In genomic region chr17:74803835-74804234, GRCm38 (mm10) we compare ENCODE assay signal across 21 mouse cellular contexts.
DNase-seq lines count a peak whose midpoint lies in the region; ATAC-seq lines count a peak whose summit lies in the region.
"Had no signal": no experiment of that assay in that cellular context is flagged by ENCODE, and none has a peak within 500 bp of the region (broad histone marks: within the 10 kb centered on the region; RNA-seq: fewer than 3 reads in every experiment).

No protein-coding gene starts in this region.

- no peak for ATAC-seq in embryonic facial prominence, embryonic 13.5 days (ENCODE audit: insufficient number of reproducible peaks, insufficient read depth, low FRiP score, low TSS enrichment, low read depth)
- no peak for ATAC-seq in neural tube, embryonic 11.5 days (ENCODE audit: insufficient read depth, low FRiP score, low TSS enrichment)
- peak; percentile 63 for ATAC-seq in megakaryocyte, adult 5-6 weeks (ENCODE audit: poor library complexity, severe bottlenecking)
- ATAC-seq: forebrain, embryonic 14.5 days had no signal

- H3K4me3 ChIP-seq in embryonic facial prominence, embryonic 13.5 days: no peak overlapping the region
- no peak overlapping the region for H3K4me3 ChIP-seq in embryonic facial prominence, embryonic 10.5 days
- no peak overlapping the region for H3K4me3 ChIP-seq in neural tube, embryonic 11.5 days (ENCODE audit: low read depth, low read length)
- H3K4me3 ChIP-seq: embryonic facial prominence, embryonic 15.5 days; erythroblast, embryonic 14.5 days; forebrain, embryonic 10.5 days; gastrocnemius, adult 2 months; heart, adult 2 months; heart, embryonic 15.5 days had no signal

- DNase-seq in embryonic facial prominence, embryonic 10.5 days (ENCODE audit: low spot score): no peak
- no peak for DNase-seq in neural tube, embryonic 11.5 days (ENCODE audit: low spot score)
- DNase-seq in neural tube, embryonic 10.5 days (ENCODE audit: extremely low spot score, low spot score): no peak
- no peak for DNase-seq in spleen, adult 18-20 months
- no peak for DNase-seq in thymus, postnatal 36 days
- DNase-seq: adrenal gland, postnatal 10 days; cerebellum, adult 18-20 months; cerebellum, adult 9-11 months; gastrocnemius, adult 2 months; gastrocnemius, postnatal 25 days; heart, adult 2 months; heart, postnatal 14 days had no signal

- H3K4me2 ChIP-seq in embryonic facial prominence, embryonic 13.5 days: no peak overlapping the region
- no peak overlapping the region for H3K4me2 ChIP-seq in neural tube, embryonic 11.5 days (ENCODE audit: low read depth)
- H3K4me2 ChIP-seq: embryonic facial prominence, embryonic 15.5 days; heart, embryonic 11.5 days; heart, embryonic 15.5 days; hindbrain, embryonic 14.5 days had no signal

- H3K9me3 ChIP-seq in embryonic facial prominence, embryonic 13.5 days: no peaks in the 10 kb centered on the region
- H3K9me3 ChIP-seq in embryonic facial prominence, embryonic 10.5 days: no peaks in the 10 kb centered on the region
- no peaks in the 10 kb centered on the region for H3K9me3 ChIP-seq in neural tube, embryonic 11.5 days (ENCODE audit: control insufficient read depth, low read length)
- H3K9me3 ChIP-seq: embryonic facial prominence, embryonic 15.5 days; forebrain, embryonic 10.5 days; heart, embryonic 15.5 days had no signal

- H3K9ac ChIP-seq in embryonic facial prominence, embryonic 13.5 days: no peak overlapping the region
- no peak overlapping the region for H3K9ac ChIP-seq in neural tube, embryonic 11.5 days (ENCODE audit: low read length)
- H3K9ac ChIP-seq: embryonic facial prominence, embryonic 15.5 days; heart, embryonic 15.5 days; hindbrain, embryonic 14.5 days had no signal

- peak overlapping the region; percentile 24 for H3K27ac ChIP-seq in embryonic facial prominence, embryonic 13.5 days
- no peak overlapping the region for H3K27ac ChIP-seq in embryonic facial prominence, embryonic 10.5 days (replicated peaks)
- 0 out of 2 replicates have a peak overlapping the region, but pooled peaks have one; percentile 34 for H3K27ac ChIP-seq in neural tube, embryonic 11.5 days (ENCODE audit: low read depth, low read length)
- H3K27ac ChIP-seq: embryonic facial prominence, embryonic 15.5 days; forebrain, embryonic 10.5 days; gastrocnemius, adult 2 months; heart, adult 2 months; heart, embryonic 15.5 days; hindbrain, embryonic 14.5 days had no signal

- 83% methylated on average over 2 of the region's 2 CpGs for WGBS in embryonic facial prominence, embryonic 13.5 days
- WGBS in embryonic facial prominence, embryonic 10.5 days: 93% methylated on average over 2 of the region's 2 CpGs
- 91% methylated on average over 2 of the region's 2 CpGs for WGBS in neural tube, embryonic 11.5 days

- no peaks in the 10 kb centered on the region for H3K27me3 ChIP-seq in embryonic facial prominence, embryonic 13.5 days
- no peaks in the 10 kb centered on the region for H3K27me3 ChIP-seq in embryonic facial prominence, embryonic 10.5 days (replicated peaks; ENCODE audit: low read depth, poor library complexity, severe bottlenecking)
- H3K27me3 ChIP-seq in neural tube, embryonic 11.5 days (ENCODE audit: control insufficient read depth, insufficient read depth, low read length): no peaks in the 10 kb centered on the region
- H3K27me3 ChIP-seq: embryonic facial prominence, embryonic 15.5 days; heart, embryonic 15.5 days had no signal

- H3K36me3 ChIP-seq in embryonic facial prominence, embryonic 13.5 days: peaks cover 8% of the 10 kb centered on the region; the same call in 1 of the 2 replicates
- peaks cover 14% of the 10 kb centered on the region for H3K36me3 ChIP-seq in embryonic facial prominence, embryonic 10.5 days (replicated peaks)
- no peaks in the 10 kb centered on the region for H3K36me3 ChIP-seq in neural tube, embryonic 11.5 days (ENCODE audit: control insufficient read depth, insufficient read depth, low read length)
- H3K36me3 ChIP-seq: embryonic facial prominence, embryonic 15.5 days; heart, embryonic 15.5 days had no signal

- H3K4me1 ChIP-seq in embryonic facial prominence, embryonic 13.5 days: peaks cover 6% of the 10 kb centered on the region; the same call in 1 of the 2 replicates
- H3K4me1 ChIP-seq in embryonic facial prominence, embryonic 10.5 days: 0 out of 2 replicates have a peak, but pooled peaks cover 5% of the 10 kb centered on the region
- peaks cover 4% of the 10 kb centered on the region; the same call in 1 of the 2 replicates for H3K4me1 ChIP-seq in neural tube, embryonic 11.5 days (ENCODE audit: control insufficient read depth, insufficient read depth, low read length)
- H3K4me1 ChIP-seq: embryonic facial prominence, embryonic 15.5 days had no signal
